Mouse (Mus musculus) heart, postnatal 0 days (tissue): ENCODE data around the gene Lpp.

Experiments
- CTCF ChIP-seq: IDR thresholded peaks from 2 replicates; pipeline ENCODE4 v1.5.1; 2016; ENCODE audit warnings: antibody characterized with exemption, control low read depth, low read depth
- EP300 ChIP-seq: IDR thresholded peaks from 2 replicates; pipeline ENCODE4 v1.6.1; 2016; ENCODE audit warnings: antibody characterized with exemption, low read depth

DNA sequence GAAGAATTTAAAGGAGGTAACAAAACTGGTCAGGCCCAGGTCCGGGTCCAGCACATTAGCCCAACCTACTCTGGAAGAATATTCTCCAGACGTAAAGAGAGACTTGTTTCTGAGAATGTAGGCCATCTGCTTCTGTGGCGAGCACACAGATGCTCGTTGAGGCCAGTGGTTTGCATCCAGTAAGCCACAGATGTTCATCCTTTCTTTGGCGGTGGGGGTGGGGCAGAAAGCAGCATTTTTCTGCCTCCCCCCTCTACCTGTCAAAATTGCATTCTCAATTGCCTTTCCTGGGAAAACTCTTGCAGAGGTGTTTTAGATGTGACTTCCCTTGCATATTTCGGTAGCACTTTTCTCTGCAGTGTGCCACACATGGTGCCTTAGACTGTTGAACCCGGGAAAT lies 493.6 kb downstream of the Lpp start:
- TF ChIP-seq EP300 (no peak), CTCF (no peak)
